Mouse (Mus musculus) G1E (cell line): ENCODE data around the gene Gal.

ENCODE experiments used
- CTCF ChIP-seq: IDR thresholded peaks from 2 replicates; pipeline ENCODE4 v1.5.1; 2012; ENCODE audit warnings: low read depth, low read length, inconsistent platforms, mixed read lengths
- GATA1 ChIP-seq: IDR thresholded peaks from 2 replicates; pipeline ENCODE4 v1.6.1; 2012; ENCODE audit warnings: borderline replicate concordance, low read length, inconsistent platforms, mixed read lengths

DNA sequence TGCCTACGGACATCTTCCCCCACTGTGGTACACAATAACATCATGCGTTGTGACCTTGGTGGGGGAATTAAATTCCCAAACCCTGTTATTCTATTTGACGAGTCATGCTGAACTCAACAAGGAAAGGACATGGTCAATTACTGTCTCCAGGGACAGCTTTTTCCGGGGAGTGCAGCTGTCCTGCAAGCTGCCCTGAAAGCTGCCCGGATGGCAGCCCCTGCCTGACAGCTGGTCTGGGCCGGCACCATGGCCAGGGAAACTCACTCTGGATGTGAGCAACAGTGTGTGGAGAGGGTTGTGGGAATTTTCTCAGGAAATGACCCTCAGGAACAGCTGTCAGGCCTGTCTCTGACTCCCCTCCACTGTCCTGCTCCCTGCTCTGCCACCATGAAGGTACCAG, 8.1 kb upstream of the Gal start:
- TF ChIP-seq CTCF (no peak), GATA1 (no peak)
